Mouse (Mus musculus): ENCODE data around the gene Aktip.

DNA sequence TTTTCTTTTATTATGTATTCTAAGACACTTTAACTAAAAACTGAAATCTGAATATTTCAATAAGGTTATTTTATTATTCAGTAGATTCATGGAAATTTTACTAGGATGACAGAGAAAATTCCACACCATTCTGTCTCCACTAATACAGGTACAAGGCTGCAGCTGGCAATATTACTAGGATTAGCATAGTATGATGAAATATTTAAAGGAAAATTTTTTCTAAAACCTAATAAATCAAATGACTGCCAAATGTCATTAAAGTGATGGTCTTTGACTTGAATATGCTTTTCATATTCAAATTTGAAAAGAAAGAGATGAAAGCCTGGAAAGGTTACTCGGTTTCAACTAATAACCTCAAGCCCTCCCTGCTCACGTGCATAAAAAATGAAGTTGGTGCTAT lies 34.3 kb upstream of the Aktip start:
- TF ChIP-seq MAX (IDR thresholded peaks at IDR 0.05; ENCODE audit: low read length): no peak
- TF ChIP-seq TBP (conservative IDR thresholded peaks at IDR 0.05; ENCODE audit: low read depth, low read length): no peak
- no peak for TF ChIP-seq RAD21 (IDR thresholded peaks at IDR 0.05; ENCODE audit: low read depth, low read length)
- no peak for TF ChIP-seq ZMIZ1 (IDR thresholded peaks at IDR 0.05; ENCODE audit: low read depth, low read length)
- TF ChIP-seq CTCF (conservative IDR thresholded peaks at IDR 0.05 in 1 of 2, IDR thresholded peaks at IDR 0.05 in 1 of 2; ENCODE audit: low read depth in 2 of 2, low read length in 2 of 2): no peak
